In genomic region chr4:88926082-88926481, GRCm38 (mm10) we compare ENCODE assay signal across 27 mouse cellular contexts. TPM values are rescaled to one million over a fixed set of nuclear protein-coding genes. Genes with fewer than 3 reads are reported as not detected.
DNase-seq lines count a peak whose midpoint lies in the region; ATAC-seq and TF ChIP-seq lines count a peak whose summit lies in the region.
"Had no signal": no experiment of that assay in that cellular context is flagged by ENCODE, and none has a peak within 500 bp of the region (broad histone marks: within the 10 kb centered on the region; RNA-seq: fewer than 3 reads in every experiment).

No protein-coding gene starts in this region.

- no peak for DNase-seq in lung, adult 2 months
- peak; percentile 30 for DNase-seq in yolk sac, embryonic 10.5 days (ENCODE audit: low spot score)
- no peak for DNase-seq in kidney, postnatal 10 days
- DNase-seq in cerebellum, postnatal 4 days (ENCODE audit: low spot score in 2 of 2), result no peak
- DNase-seq: adrenal gland, postnatal 10 days; adrenal gland, postnatal 36 days; cerebellum, adult 18-20 months; cerebellum, adult 9-10 months; cerebellum, postnatal 14 days; gastrocnemius, postnatal 10 days; gastrocnemius, postnatal 36 days; heart, postnatal 10 days; heart, postnatal 36 days had no signal

- H3K4me3 ChIP-seq in lung, embryonic 16.5 days (ENCODE audit: low read length), result no peak overlapping the region
- no peak overlapping the region for H3K4me3 ChIP-seq in lung, adult 2 months (replicated peaks; ENCODE audit: extremely low read depth, low read depth, low read length)
- no peak overlapping the region for H3K4me3 ChIP-seq in intestine, embryonic 16.5 days (ENCODE audit: low read length)
- H3K4me3 ChIP-seq: embryonic facial prominence, embryonic 12.5 days; embryonic facial prominence, embryonic 15.5 days; heart, embryonic 15.5 days; hindbrain, embryonic 10.5 days; hindbrain, embryonic 13.5 days had no signal

- no peaks in the 10 kb centered on the region; the same call in 1 of the 2 replicates for H3K9me3 ChIP-seq in lung, embryonic 16.5 days (ENCODE audit: control insufficient read depth, low read length)
- H3K9me3 ChIP-seq in intestine, embryonic 16.5 days (ENCODE audit: control insufficient read depth, low read length), result no peaks in the 10 kb centered on the region
- H3K9me3 ChIP-seq: embryonic facial prominence, embryonic 12.5 days; embryonic facial prominence, embryonic 15.5 days; heart, embryonic 15.5 days; hindbrain, embryonic 10.5 days; hindbrain, embryonic 13.5 days had no signal

- no peak for ATAC-seq in lung, embryonic 16.5 days (ENCODE audit: low read depth)
- peak; percentile 75 for ATAC-seq in intestine, embryonic 16.5 days
- ATAC-seq: activated CD4-positive, CD25-positive, alpha-beta regulatory T cell, adult 4 months; CD4-positive, CD25-positive, alpha-beta regulatory T cell, adult 4 months; forebrain, embryonic 14.5 days; hindbrain, embryonic 16.5 days had no signal

- peaks cover 3% of the 10 kb centered on the region; the same call in 1 of the 2 replicates for H3K36me3 ChIP-seq in lung, embryonic 16.5 days (ENCODE audit: control insufficient read depth, insufficient read depth, low read length)
- H3K36me3 ChIP-seq in intestine, embryonic 16.5 days (ENCODE audit: control insufficient read depth, insufficient read depth, low read length), result peaks cover 4% of the 10 kb centered on the region
- H3K36me3 ChIP-seq: embryonic facial prominence, embryonic 12.5 days; embryonic facial prominence, embryonic 15.5 days; heart, embryonic 15.5 days; hindbrain, embryonic 10.5 days; hindbrain, embryonic 13.5 days had no signal

- WGBS in lung, embryonic 16.5 days, result 84% methylated on average over 1 of the region's 1 CpGs
- WGBS in lung, adult 2 months, result 92% methylated on average over 1 of the region's 1 CpGs
- 79% methylated on average over 1 of the region's 1 CpGs for WGBS in intestine, embryonic 16.5 days

- TF ChIP-seq POLR2A in lung, adult 2 months (IDR thresholded peaks at IDR 0.05; ENCODE audit: borderline replicate concordance, extremely low read depth, low read depth, low read length), result no peak

- no peaks in the 10 kb centered on the region for H3K27me3 ChIP-seq in lung, embryonic 16.5 days (ENCODE audit: control insufficient read depth, insufficient read depth, low read depth, low read length)
- H3K27me3 ChIP-seq in intestine, embryonic 16.5 days (replicated peaks; ENCODE audit: control insufficient read depth, insufficient read depth, low read length), result no peaks in the 10 kb centered on the region
- H3K27me3 ChIP-seq: embryonic facial prominence, embryonic 12.5 days; embryonic facial prominence, embryonic 15.5 days; heart, embryonic 15.5 days; hindbrain, embryonic 13.5 days had no signal

- no peak overlapping the region for H3K4me2 ChIP-seq in lung, embryonic 16.5 days (ENCODE audit: low read depth, low read length)
- no peak overlapping the region for H3K4me2 ChIP-seq in intestine, embryonic 16.5 days (ENCODE audit: low read depth, low read length)
- H3K4me2 ChIP-seq: embryonic facial prominence, embryonic 12.5 days; embryonic facial prominence, embryonic 15.5 days; heart, embryonic 11.5 days; heart, embryonic 15.5 days; hindbrain, embryonic 13.5 days had no signal

- TF ChIP-seq CTCF in lung, adult 2 months (IDR thresholded peaks at IDR 0.05; ENCODE audit: insufficient read depth, low read length), result no peak

- peaks cover 3% of the 10 kb centered on the region for H3K4me1 ChIP-seq in lung, embryonic 16.5 days (replicated peaks; ENCODE audit: control insufficient read depth, insufficient read depth, low read length)
- H3K4me1 ChIP-seq in lung, adult 2 months (ENCODE audit: control insufficient read depth, insufficient read depth, low read length), result peaks cover 3% of the 10 kb centered on the region; the same call in 1 of the 2 replicates
- peaks cover 29% of the 10 kb centered on the region; the same call in 1 of the 2 replicates for H3K4me1 ChIP-seq in intestine, embryonic 16.5 days (ENCODE audit: control insufficient read depth, insufficient read depth, low read length)
- H3K4me1 ChIP-seq: embryonic facial prominence, embryonic 12.5 days; embryonic facial prominence, embryonic 15.5 days; hindbrain, embryonic 10.5 days; hindbrain, embryonic 13.5 days had no signal

- peak overlapping the region; percentile 65 for H3K27ac ChIP-seq in lung, embryonic 16.5 days (ENCODE audit: low read length)
- peak overlapping the region; percentile 78 for H3K27ac ChIP-seq in intestine, embryonic 16.5 days (ENCODE audit: low read length)
- H3K27ac ChIP-seq: embryonic facial prominence, embryonic 12.5 days; embryonic facial prominence, embryonic 15.5 days; heart, embryonic 15.5 days; hindbrain, embryonic 10.5 days; hindbrain, embryonic 13.5 days had no signal

- no peak overlapping the region for H3K9ac ChIP-seq in lung, embryonic 16.5 days (ENCODE audit: low read length)
- no peak overlapping the region for H3K9ac ChIP-seq in intestine, embryonic 16.5 days (ENCODE audit: low read depth, low read length)
- H3K9ac ChIP-seq: embryonic facial prominence, embryonic 12.5 days; embryonic facial prominence, embryonic 15.5 days; heart, embryonic 15.5 days; hindbrain, embryonic 13.5 days had no signal

RNA-seq across cellular contexts. Expression of gene Ifne, which starts 46.1 kb away (rescaled TPM):
- polyA plus RNA-seq in lung, embryonic 16.5 days (2015; fragmentation: Nextera tagmentation; extraction: Ambion mirVana), result not detected in 2 replicates
- not detected in 2 replicates for polyA plus RNA-seq in lung, adult 2 months (2012; rRNA removed)
- polyA plus RNA-seq in intestine, embryonic 16.5 days (2015; fragmentation: Nextera tagmentation; extraction: Ambion mirVana), result not detected in 2 replicates
- polyA plus RNA-seq: activated CD4-positive, CD25-positive, alpha-beta regulatory T cell, adult 4 months; C2C12; CD4-positive, CD25-positive, alpha-beta regulatory T cell, adult 4 months; embryonic facial prominence, embryonic 12.5 days; embryonic facial prominence, embryonic 15.5 days; forebrain, embryonic 11.5 days; forebrain, embryonic 14.5 days; heart, embryonic 11.5 days; heart, embryonic 15.5 days; hindbrain, embryonic 10.5 days; hindbrain, embryonic 13.5 days; hindbrain, embryonic 16.5 days had no signal
